Mouse (Mus musculus): ENCODE measurements at regions not wholly inside any gene's neighbourhood (a gene's known extent, or its start where the extent isn't known, plus 50 kb on each side); places are given as distances from the start of the nearest gene placed in this dataset.
"Not testable (repeated sequence)": the region's sequence is repeated elsewhere in the genome, so short reads cannot be mapped to it uniquely, and the experiment has no call there.

DNA sequence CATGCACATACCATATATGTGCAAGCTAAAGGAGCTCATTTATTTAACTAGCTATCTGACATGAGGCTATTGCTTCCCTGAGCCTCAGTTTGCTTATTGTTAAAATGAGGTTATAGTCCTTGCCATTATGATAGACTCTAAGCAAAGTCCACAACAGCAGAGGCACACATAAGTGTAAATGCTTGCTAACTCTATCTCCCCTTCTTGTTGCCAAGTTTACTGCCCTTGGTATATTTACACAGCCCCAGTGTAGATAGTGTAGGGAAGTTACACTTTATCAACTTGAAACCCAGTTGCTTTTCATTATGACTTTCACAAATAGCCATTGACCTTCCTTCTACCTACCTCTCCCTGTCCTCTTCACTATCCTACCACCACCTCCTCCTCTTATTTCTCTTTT, 782.6 kb upstream of the Agtr1b start:
- no peaks in the 10 kb centered on the region for H3K4me1 ChIP-seq
- no peak overlapping the region for H3K4me2 ChIP-seq
- H3K36me3 ChIP-seq (replicated peaks): no peaks in the 10 kb centered on the region
- no peaks in the 10 kb centered on the region for H3K9me3 ChIP-seq
- no peak overlapping the region for H3K9ac ChIP-seq
- no peak overlapping the region for H3K27ac ChIP-seq
- no peaks in the 10 kb centered on the region for H3K27me3 ChIP-seq
- H3K4me3 ChIP-seq (replicated peaks): no peak overlapping the region
- ATAC-seq (ENCODE audit: low FRiP score): no peak

DNA sequence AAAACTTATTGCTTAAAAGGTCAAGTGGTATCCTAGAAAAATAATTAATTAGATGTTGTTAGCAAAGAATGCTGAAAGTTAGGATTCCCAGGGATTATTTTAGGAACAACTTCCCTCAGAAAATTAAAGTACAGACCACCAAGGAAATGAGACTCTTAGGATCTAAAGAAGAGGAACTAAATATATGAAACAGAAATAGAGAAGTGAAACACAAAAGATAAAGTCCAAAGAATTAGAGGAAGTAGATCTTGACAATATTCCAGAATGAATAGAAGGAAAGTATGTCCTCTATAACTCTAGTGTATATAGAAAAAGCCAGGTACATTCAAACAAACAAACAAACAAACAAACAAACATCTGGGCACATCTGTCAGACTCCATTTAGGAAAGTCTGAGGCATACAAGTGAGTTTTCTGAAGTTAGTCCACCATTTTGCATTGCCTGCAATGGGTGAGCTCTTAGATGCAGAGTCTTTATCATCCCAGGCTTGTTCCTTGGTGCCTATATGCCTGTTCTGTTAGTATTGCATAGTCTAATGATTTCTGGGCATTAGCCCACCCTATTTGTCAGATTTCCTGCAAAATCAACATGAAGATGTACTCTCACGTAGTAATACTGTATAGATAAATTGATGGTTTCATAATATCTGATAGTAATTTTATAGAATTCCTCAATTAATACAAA, 762.0 kb upstream of the Agtr1b start:
- no peak overlapping the region for H3K4me3 ChIP-seq (replicated peaks)
- no peak for ATAC-seq (ENCODE audit: low FRiP score)
- WGBS: 92% methylated on average over 1 of the region's 1 CpGs

GRCm38 (mm10) chr3:21126191-21126590, 759.2 kb upstream of the Agtr1b start:
- Histone ChIP-seq H3K4me1 (no peaks in the 10 kb centered on the region), H3K9ac (no peak overlapping the region), H3K4me3 (replicated peaks) (no peak overlapping the region), H3K36me3 (replicated peaks) (no peaks in the 10 kb centered on the region), H3K9me3 (no peaks in the 10 kb centered on the region), H3K4me2 (no peak overlapping the region), H3K27ac (no peak overlapping the region), H3K27me3 (no peaks in the 10 kb centered on the region)
- no peak for ATAC-seq (ENCODE audit: low FRiP score)

More for the DNA sequence above, 762.0 kb upstream of the Agtr1b start:
- Histone ChIP-seq H3K4me2 (no peak overlapping the region), H3K27ac (no peak overlapping the region), H3K27me3 (no peaks in the 10 kb centered on the region), H3K4me1 (no peaks in the 10 kb centered on the region), H3K36me3 (replicated peaks) (no peaks in the 10 kb centered on the region), H3K9ac (no peak overlapping the region), H3K9me3 (no peaks in the 10 kb centered on the region)

DNA sequence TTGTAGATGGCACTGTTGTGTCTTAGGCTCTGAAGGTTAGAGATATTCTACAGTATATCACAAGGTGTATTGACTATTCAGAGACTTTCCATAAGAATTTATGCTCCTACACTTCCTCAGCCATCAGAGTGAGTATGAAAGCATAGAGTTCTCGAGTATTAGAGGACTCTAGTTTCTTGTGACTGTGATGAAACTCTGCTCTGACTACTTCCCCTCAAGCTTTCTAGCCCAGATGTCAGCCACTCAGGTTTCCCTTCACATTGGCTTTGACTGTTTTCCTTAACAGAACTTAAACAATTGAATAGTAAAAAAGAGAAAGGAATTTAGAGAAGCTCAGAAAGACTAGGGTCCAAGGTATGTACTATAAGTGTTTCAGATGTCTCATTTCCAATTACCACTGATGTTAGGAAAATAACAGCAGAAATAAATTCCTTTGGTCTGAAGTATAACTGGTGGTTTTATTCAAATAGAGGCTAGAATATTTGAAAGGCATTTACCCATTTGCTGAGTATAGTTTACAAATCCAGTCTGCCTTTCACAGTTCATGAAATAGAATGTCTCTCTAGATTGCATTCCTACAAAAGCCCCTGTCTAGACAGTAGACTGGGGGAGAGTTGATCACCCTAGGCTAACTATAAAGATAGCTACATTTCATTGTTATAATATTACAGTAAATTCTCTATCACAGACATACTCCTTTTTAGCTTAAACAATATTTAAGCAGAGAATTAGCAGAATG, 751.4 kb upstream of the Agtr1b start:
- 50% methylated on average over 1 of the region's 1 CpGs for WGBS
- no peaks in the 10 kb centered on the region for H3K4me1 ChIP-seq
- no peak overlapping the region for H3K27ac ChIP-seq
- H3K4me3 ChIP-seq (replicated peaks): no peak overlapping the region
- H3K4me2 ChIP-seq: no peak overlapping the region
- no peaks in the 10 kb centered on the region for H3K36me3 ChIP-seq (replicated peaks)
- H3K9ac ChIP-seq: no peak overlapping the region
- ATAC-seq (ENCODE audit: low FRiP score): no peak
- no peaks in the 10 kb centered on the region for H3K9me3 ChIP-seq
- H3K27me3 ChIP-seq: no peaks in the 10 kb centered on the region

GRCm38 (mm10) chr3:21111735-21112518, 745.0 kb upstream of the Agtr1b start:
- 66% methylated on average over 1 of the region's 1 CpGs for WGBS
- Histone ChIP-seq H3K9me3 (no peaks in the 10 kb centered on the region), H3K4me1 (no peaks in the 10 kb centered on the region), H3K9ac (no peak overlapping the region), H3K27me3 (no peaks in the 10 kb centered on the region), H3K4me3 (replicated peaks) (no peak overlapping the region), H3K27ac (no peak overlapping the region), H3K4me2 (no peak overlapping the region), H3K36me3 (replicated peaks) (no peaks in the 10 kb centered on the region)
- ATAC-seq (ENCODE audit: low FRiP score): no peak

- Histone ChIP-seq H3K4me3 (replicated peaks) (no peak overlapping the region), H3K27ac (no peak overlapping the region), H3K9me3 (no peaks in the 10 kb centered on the region), H3K4me2 (no peak overlapping the region), H3K27me3 (no peaks in the 10 kb centered on the region), H3K4me1 (no peaks in the 10 kb centered on the region), H3K36me3 (replicated peaks) (no peaks in the 10 kb centered on the region), H3K9ac (no peak overlapping the region)
- no peak for ATAC-seq (ENCODE audit: low FRiP score)
Observed at GRCm38 (mm10) chr3:21090206-21090605, 723.2 kb upstream of the Agtr1b start.

GRCm38 (mm10) chr3:21086426-21086825, 719.4 kb upstream of the Agtr1b start:
- no peak for ATAC-seq (ENCODE audit: low FRiP score)
- H3K9ac ChIP-seq: no peak overlapping the region

DNA sequence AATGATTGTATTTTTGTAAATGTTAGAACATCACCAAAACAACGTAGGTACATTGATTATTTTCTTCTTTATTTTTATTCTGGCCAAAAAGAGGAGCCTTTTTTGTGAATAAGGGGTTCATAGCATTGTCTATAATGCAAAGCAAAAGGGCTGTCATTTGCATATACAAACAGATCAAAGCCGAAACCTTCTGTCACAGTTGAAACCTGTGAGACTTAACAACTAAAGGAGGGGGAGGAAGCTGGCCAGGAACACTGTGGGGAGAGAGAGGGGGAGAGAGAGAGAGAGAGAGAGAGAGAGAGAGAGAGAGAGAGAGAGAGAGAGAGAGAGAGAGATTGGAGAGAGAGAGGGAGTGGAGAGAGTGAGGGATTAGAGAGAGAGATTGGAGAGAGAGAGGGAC, 710.6 kb upstream of the Agtr1b start:
- H3K27me3 ChIP-seq: no peaks in the 10 kb centered on the region
- ATAC-seq (ENCODE audit: low FRiP score): no peak
- H3K27ac ChIP-seq: no peak overlapping the region
- H3K9me3 ChIP-seq: no peaks in the 10 kb centered on the region
- H3K4me2 ChIP-seq: no peak overlapping the region
- no peaks in the 10 kb centered on the region for H3K36me3 ChIP-seq (replicated peaks)
- H3K9ac ChIP-seq: no peak overlapping the region
- no peak overlapping the region for H3K4me3 ChIP-seq (replicated peaks)
- no peaks in the 10 kb centered on the region for H3K4me1 ChIP-seq
- 75% methylated on average over 2 of the region's 2 CpGs for WGBS

More at GRCm38 (mm10) chr3:21086426-21086825, 719.4 kb upstream of the Agtr1b start:
- Histone ChIP-seq H3K36me3 (replicated peaks) (no peaks in the 10 kb centered on the region), H3K27me3 (no peaks in the 10 kb centered on the region), H3K4me3 (replicated peaks) (no peak overlapping the region), H3K4me1 (no peaks in the 10 kb centered on the region), H3K27ac (no peak overlapping the region), H3K4me2 (no peak overlapping the region), H3K9me3 (no peaks in the 10 kb centered on the region)
- 76% methylated on average over 1 of the region's 1 CpGs for WGBS

- H3K9ac ChIP-seq; H3K36me3 ChIP-seq (replicated peaks); H3K4me1 ChIP-seq; H3K4me2 ChIP-seq; H3K9me3 ChIP-seq; H3K27ac ChIP-seq; ATAC-seq (ENCODE audit: low FRiP score); H3K27me3 ChIP-seq; H3K4me3 ChIP-seq (replicated peaks): not testable (repeated sequence)
- 76% methylated on average over 1 of the region's 2 CpGs for WGBS
Observed at GRCm38 (mm10) chr3:21053337-21053736, 686.4 kb upstream of the Agtr1b start.

- ATAC-seq (ENCODE audit: low FRiP score); H3K4me3 ChIP-seq (replicated peaks); H3K27me3 ChIP-seq; H3K36me3 ChIP-seq (replicated peaks); H3K9ac ChIP-seq; H3K4me1 ChIP-seq; H3K27ac ChIP-seq; H3K4me2 ChIP-seq; H3K9me3 ChIP-seq: not testable (repeated sequence)
- WGBS: 73% methylated on average over 20 of the region's 25 CpGs
Observed at GRCm38 (mm10) chr3:21049365-21049764, 682.4 kb upstream of the Agtr1b start.

GRCm38 (mm10) chr3:21045981-21046380, 679.0 kb upstream of the Agtr1b start:
- WGBS: 82% methylated on average over 3 of the region's 3 CpGs

DNA sequence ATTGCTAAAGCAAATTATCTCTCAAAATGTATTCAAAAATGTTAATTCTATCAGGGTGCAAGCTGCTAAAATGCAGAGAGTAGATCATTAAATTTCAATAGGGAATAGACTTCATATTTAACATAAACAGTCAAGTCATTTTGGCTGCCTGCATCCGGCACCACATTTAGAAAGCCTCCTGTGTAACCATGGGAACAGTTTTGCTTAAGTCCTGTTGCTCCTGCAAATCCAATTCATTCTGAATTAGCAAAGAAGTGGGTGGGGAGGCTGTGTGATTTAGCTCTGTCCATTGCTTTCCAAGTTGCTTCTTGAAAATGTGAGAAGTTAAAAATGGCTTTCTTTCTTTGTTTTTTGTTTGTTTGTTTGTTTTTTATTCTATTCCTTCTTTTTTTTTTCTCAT, 658.9 kb upstream of the Agtr1b start:
- H3K36me3 ChIP-seq (replicated peaks): no peaks in the 10 kb centered on the region
- H3K4me2 ChIP-seq: no peak overlapping the region
- no peaks in the 10 kb centered on the region for H3K27me3 ChIP-seq
- no peak overlapping the region for H3K4me3 ChIP-seq (replicated peaks)
- no peak for ATAC-seq (ENCODE audit: low FRiP score)
- H3K4me1 ChIP-seq: no peaks in the 10 kb centered on the region
- H3K9me3 ChIP-seq: no peaks in the 10 kb centered on the region
- H3K9ac ChIP-seq: no peak overlapping the region
- 12% methylated on average over 1 of the region's 1 CpGs for WGBS
- H3K27ac ChIP-seq: no peak overlapping the region

More at GRCm38 (mm10) chr3:21045981-21046380, 679.0 kb upstream of the Agtr1b start:
- Histone ChIP-seq H3K27me3 (no peaks in the 10 kb centered on the region), H3K4me3 (replicated peaks) (no peak overlapping the region), H3K4me2 (no peak overlapping the region), H3K27ac (no peak overlapping the region), H3K36me3 (replicated peaks) (no peaks in the 10 kb centered on the region), H3K9me3 (no peaks in the 10 kb centered on the region), H3K4me1 (no peaks in the 10 kb centered on the region), H3K9ac (no peak overlapping the region)
- no peak for ATAC-seq (ENCODE audit: low FRiP score)

Data from forebrain, embryonic 12.5 days (tissue).